8 mouse cellular contexts compared by ENCODE assay signal in the genomic region with DNA sequence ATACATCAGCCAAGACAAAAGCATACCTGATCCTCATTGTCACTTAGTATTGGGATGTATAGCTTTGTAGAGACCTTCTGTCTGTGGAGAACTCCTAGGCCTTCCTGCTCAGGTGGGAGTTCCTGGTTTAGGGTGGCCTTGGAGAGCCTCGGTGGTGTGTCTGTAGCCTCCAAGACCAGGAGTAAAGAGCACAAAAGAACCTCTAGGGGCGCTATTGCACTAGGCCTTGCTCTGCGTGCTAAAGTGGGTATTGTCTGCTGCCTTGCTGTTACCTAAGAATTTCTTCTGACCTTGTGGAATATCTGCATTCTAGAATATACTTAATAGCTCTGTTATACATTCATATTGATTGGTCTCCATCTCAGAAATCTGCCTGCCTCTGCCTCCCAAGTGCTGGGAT. TPM values are rescaled to one million over a fixed set of nuclear protein-coding genes. Genes with fewer than 3 reads are reported as not detected.
DNase-seq lines count a peak whose midpoint lies in the region; ATAC-seq and TF ChIP-seq lines count a peak whose summit lies in the region.

No protein-coding gene starts in this region.

- no peak overlapping the region for H3K27ac ChIP-seq in kidney, embryonic 15.5 days
- H3K27ac ChIP-seq in forebrain, postnatal 0 days (ENCODE audit: low read depth, low read length): no peak overlapping the region
- no peak overlapping the region for H3K27ac ChIP-seq in limb, embryonic 14.5 days (replicated peaks; ENCODE audit: low read depth, low read length)

- no peak for TF ChIP-seq POLR2A in limb, embryonic 14.5 days (IDR thresholded peaks at IDR 0.05; ENCODE audit: borderline replicate concordance, extremely low read depth, insufficient read depth, insufficient read length)

- no peak overlapping the region for H3K9ac ChIP-seq in kidney, embryonic 15.5 days
- H3K9ac ChIP-seq in forebrain, postnatal 0 days: no peak overlapping the region
- no peak overlapping the region for H3K9ac ChIP-seq in limb, embryonic 14.5 days (ENCODE audit: low read depth, low read length, severe bottlenecking)

- H3K9me3 ChIP-seq in kidney, embryonic 15.5 days (replicated peaks): no peaks in the 10 kb centered on the region
- no peaks in the 10 kb centered on the region for H3K9me3 ChIP-seq in forebrain, postnatal 0 days (ENCODE audit: low read length)
- no peaks in the 10 kb centered on the region for H3K9me3 ChIP-seq in limb, embryonic 14.5 days (ENCODE audit: control insufficient read depth, low read length)

- ATAC-seq in kidney, embryonic 15.5 days (replicated peaks; ENCODE audit: low FRiP score): no peak
- no peak; the same call in 1 of the 2 replicates for ATAC-seq in forebrain, postnatal 0 days
- peak; percentile 45; the same call in 1 of the 2 replicates for ATAC-seq in limb, embryonic 14.5 days (ENCODE audit: low FRiP score, low read depth)
- ATAC-seq in activated CD4-positive, CD25-positive, alpha-beta regulatory T cell, adult 4 months: no peak

- H3K4me1 ChIP-seq in kidney, embryonic 15.5 days: peaks cover 9% of the 10 kb centered on the region
- H3K4me1 ChIP-seq in forebrain, postnatal 0 days (ENCODE audit: insufficient read depth): peaks cover 6% of the 10 kb centered on the region
- 0 out of 2 replicates have a peak, but pooled peaks cover 3% of the 10 kb centered on the region for H3K4me1 ChIP-seq in limb, embryonic 14.5 days (ENCODE audit: control insufficient read depth, insufficient read depth, low read length)

- no peak overlapping the region for H3K4me3 ChIP-seq in kidney, embryonic 15.5 days (replicated peaks)
- no peak overlapping the region for H3K4me3 ChIP-seq in forebrain, postnatal 0 days (ENCODE audit: low read depth, low read length)
- H3K4me3 ChIP-seq in limb, embryonic 14.5 days (replicated peaks; ENCODE audit: low read length): no peak overlapping the region

- H3K4me2 ChIP-seq in kidney, embryonic 15.5 days: no peak overlapping the region
- no peak overlapping the region for H3K4me2 ChIP-seq in forebrain, postnatal 0 days (ENCODE audit: low read depth)
- H3K4me2 ChIP-seq in limb, embryonic 14.5 days (replicated peaks; ENCODE audit: low read depth, low read length, severe bottlenecking): no peak overlapping the region

- 16% methylated on average over 3 of the region's 3 CpGs for WGBS in kidney, embryonic 15.5 days
- WGBS in forebrain, postnatal 0 days: 7% methylated on average over 3 of the region's 3 CpGs
- WGBS in limb, embryonic 14.5 days: 12% methylated on average over 3 of the region's 3 CpGs

- peak; percentile 36 for DNase-seq in kidney, adult 11 months
- DNase-seq in T-cell, adult 2 months (ENCODE audit: low spot score): peak; percentile 63
- peak; percentile 37 for DNase-seq in forebrain, postnatal 0 days
- DNase-seq in limb, embryonic 14.5 days (ENCODE audit: low spot score): peak; percentile 68
- DNase-seq in natural killer cell, adult 2 months (ENCODE audit: low spot score in 2 of 2): peak; percentile 55 to 61
- DNase-seq in frontal cortex, postnatal 25 days (ENCODE audit: low spot score in 2 of 2): no peak

- peak; percentile 69 for TF ChIP-seq CTCF in forebrain, postnatal 0 days (IDR thresholded peaks at IDR 0.05; ENCODE audit: low read depth)

- peaks cover 4% of the 10 kb centered on the region; the same call in 1 of the 2 replicates for H3K27me3 ChIP-seq in kidney, embryonic 15.5 days
- no peaks in the 10 kb centered on the region for H3K27me3 ChIP-seq in forebrain, postnatal 0 days (ENCODE audit: insufficient read depth, low read length)
- no peaks in the 10 kb centered on the region for H3K27me3 ChIP-seq in limb, embryonic 14.5 days (ENCODE audit: control insufficient read depth, insufficient read depth, low read length)

- H3K36me3 ChIP-seq in kidney, embryonic 15.5 days: no peaks in the 10 kb centered on the region
- no peaks in the 10 kb centered on the region for H3K36me3 ChIP-seq in forebrain, postnatal 0 days (ENCODE audit: insufficient read depth)
- no peaks in the 10 kb centered on the region for H3K36me3 ChIP-seq in limb, embryonic 14.5 days (ENCODE audit: control insufficient read depth, insufficient read depth, low read length)

RNA-seq across cellular contexts. Expression of a gene that starts 6.4 kb away (rescaled TPM):
- 2.8 TPM in 2 replicates for polyA plus RNA-seq in kidney, embryonic 15.5 days (2015; fragmentation: Nextera tagmentation; extraction: Ambion mirVana)
- 5.0 and 7.1 TPM in 2 replicates for total RNA-seq in forebrain, postnatal 0 days (2014; rRNA removed)
- 10.1 and 12.4 TPM in 2 replicates for polyA plus RNA-seq in forebrain, postnatal 0 days (2015; fragmentation: Nextera tagmentation; extraction: Ambion mirVana)
- polyA plus RNA-seq in limb, embryonic 14.5 days (2012; rRNA removed): 2.0 and 3.0 TPM in 2 replicates
- polyA plus RNA-seq in limb, embryonic 14.5 days (2014; fragmentation: Nextera tagmentation; extraction: Ambion mirVana): 4.1 and 6.1 TPM in 2 replicates
- polyA plus RNA-seq in activated CD4-positive, CD25-positive, alpha-beta regulatory T cell, adult 4 months (2017; shearing (Covaris generic)): 1 to 10 TPM; 2.8 to 3.3 TPM

RNA-seq across cellular contexts. Expression of a gene that starts 9.3 kb away (rescaled TPM):
- polyA plus RNA-seq in kidney, embryonic 15.5 days (2015; fragmentation: Nextera tagmentation; extraction: Ambion mirVana): 21.3 and 21.9 TPM in 2 replicates
- 48.9 and 58.8 TPM in 2 replicates for total RNA-seq in forebrain, postnatal 0 days (2014; rRNA removed)
- polyA plus RNA-seq in forebrain, postnatal 0 days (2015; fragmentation: Nextera tagmentation; extraction: Ambion mirVana): 4.9 and 8.9 TPM in 2 replicates
- polyA plus RNA-seq in limb, embryonic 14.5 days (2012; rRNA removed): 73.6 and 106 TPM in 2 replicates
- 49.1 and 50.5 TPM in 2 replicates for polyA plus RNA-seq in limb, embryonic 14.5 days (2014; fragmentation: Nextera tagmentation; extraction: Ambion mirVana)
- 10 to 100 TPM; 11.5 to 15.4 TPM for polyA plus RNA-seq in activated CD4-positive, CD25-positive, alpha-beta regulatory T cell, adult 4 months (2017; shearing (Covaris generic))

RNA-seq across cellular contexts. Expression of a gene that starts 12.6 kb away (rescaled TPM):
- 85.8 and 96.1 TPM in 2 replicates for polyA plus RNA-seq in kidney, embryonic 15.5 days (2015; fragmentation: Nextera tagmentation; extraction: Ambion mirVana)
- total RNA-seq in forebrain, postnatal 0 days (2014; rRNA removed): 145 and 168 TPM in 2 replicates
- 81.4 and 82.0 TPM in 2 replicates for polyA plus RNA-seq in forebrain, postnatal 0 days (2015; fragmentation: Nextera tagmentation; extraction: Ambion mirVana)
- polyA plus RNA-seq in limb, embryonic 14.5 days (2012; rRNA removed): 308 and 376 TPM in 2 replicates
- 81.3 and 91.0 TPM in 2 replicates for polyA plus RNA-seq in limb, embryonic 14.5 days (2014; fragmentation: Nextera tagmentation; extraction: Ambion mirVana)
- 10 to 100 TPM; 35.0 to 58.7 TPM for polyA plus RNA-seq in activated CD4-positive, CD25-positive, alpha-beta regulatory T cell, adult 4 months (2017; shearing (Covaris generic))

RNA-seq across cellular contexts. Expression of a gene that starts 52.0 kb away (rescaled TPM):
- 1.8 and 2.3 TPM in 2 replicates for polyA plus RNA-seq in kidney, embryonic 15.5 days (2015; fragmentation: Nextera tagmentation; extraction: Ambion mirVana)
- 90.0 and 113 TPM in 2 replicates for total RNA-seq in forebrain, postnatal 0 days (2014; rRNA removed)
- polyA plus RNA-seq in forebrain, postnatal 0 days (2015; fragmentation: Nextera tagmentation; extraction: Ambion mirVana): 14.9 and 25.3 TPM in 2 replicates
- 18.1 and 23.1 TPM in 2 replicates for polyA plus RNA-seq in limb, embryonic 14.5 days (2012; rRNA removed)
- polyA plus RNA-seq in limb, embryonic 14.5 days (2014; fragmentation: Nextera tagmentation; extraction: Ambion mirVana): 3.1 and 4.3 TPM in 2 replicates
- under 1 TPM; 0.10 to 0.17 TPM for polyA plus RNA-seq in activated CD4-positive, CD25-positive, alpha-beta regulatory T cell, adult 4 months (2017; shearing (Covaris generic))

Comparison
In these comparisons a context has a peak if more than half of its experiments do, and no peak if none do; other contexts are left out.
1. DNase-seq: peak in kidney, adult 11 months (single experiment), T-cell, adult 2 months (single experiment), forebrain, postnatal 0 days (single experiment), limb, embryonic 14.5 days (single experiment) and natural killer cell, adult 2 months (2 of 2); none in frontal cortex, postnatal 25 days (0 of 2).